Mouse (Mus musculus) lung, adult 2 months (tissue): Measurements from ENCODE around the gene Rnf31.

Experiments used
- CTCF ChIP-seq: fragments of 200-500 bp; IDR thresholded peaks from 2 replicates; pipeline ENCODE4 v1.5.1; 2011; ENCODE audit warnings: mild to moderate bottlenecking, low read length, control low read depth; ENCODE audit not compliant: insufficient read depth
- POLR2A ChIP-seq: fragments of 200-500 bp; IDR thresholded peaks from 2 replicates; pipeline ENCODE4 v1.6.1; 2011; ENCODE audit warnings: low read depth, mild to moderate bottlenecking, control low read depth, low read length, borderline replicate concordance; ENCODE audit errors: extremely low read depth

GRCm38 (mm10) chr14:55605743-55606459 is 14.4 kb downstream of the Rnf31 start:
- no peak for TF ChIP-seq CTCF
- no peak for TF ChIP-seq POLR2A
